Mouse (Mus musculus): ENCODE results near the gene Mthfd1l. TPM values are rescaled to one million over a fixed set of nuclear protein-coding genes. Genes with fewer than 3 reads are reported as not detected.

Gene Mthfd1l
- polyA plus RNA-seq, 1 experiment from 2014 or later: 18.4 TPM

DNA sequence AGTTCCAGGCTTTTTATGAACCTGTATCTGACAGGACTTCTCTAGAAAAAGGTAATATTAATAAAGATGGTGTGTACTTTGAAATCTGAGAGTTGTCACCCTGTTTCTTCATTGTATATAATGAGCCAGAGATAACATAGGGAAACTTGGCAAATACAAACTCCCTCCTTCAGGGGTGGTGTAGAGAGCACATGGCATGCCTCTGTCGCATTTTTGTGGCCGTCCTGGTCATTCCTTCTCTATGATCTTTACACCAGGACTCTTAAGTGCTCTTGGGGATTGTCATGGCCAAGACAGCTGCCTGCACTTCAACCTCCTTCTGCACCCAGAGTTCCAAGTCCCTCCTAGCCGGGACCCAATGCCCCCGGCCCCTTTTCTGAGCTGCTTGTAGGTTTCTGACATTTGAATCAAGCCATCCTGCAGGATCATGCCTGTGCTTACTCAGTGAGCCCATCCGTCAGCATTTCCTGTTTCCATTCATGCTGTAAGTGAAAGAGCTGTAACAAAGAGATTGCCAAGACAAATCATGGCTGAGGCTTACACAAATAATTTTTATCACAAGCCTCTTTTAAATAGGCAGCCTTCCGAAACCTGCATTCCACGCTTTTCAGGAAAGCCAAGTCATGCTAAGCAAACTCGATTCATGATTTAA is 106.2 kb downstream of the Mthfd1l start:
- DNase-seq (ENCODE audit: low spot score): peak; percentile 32

DNA sequence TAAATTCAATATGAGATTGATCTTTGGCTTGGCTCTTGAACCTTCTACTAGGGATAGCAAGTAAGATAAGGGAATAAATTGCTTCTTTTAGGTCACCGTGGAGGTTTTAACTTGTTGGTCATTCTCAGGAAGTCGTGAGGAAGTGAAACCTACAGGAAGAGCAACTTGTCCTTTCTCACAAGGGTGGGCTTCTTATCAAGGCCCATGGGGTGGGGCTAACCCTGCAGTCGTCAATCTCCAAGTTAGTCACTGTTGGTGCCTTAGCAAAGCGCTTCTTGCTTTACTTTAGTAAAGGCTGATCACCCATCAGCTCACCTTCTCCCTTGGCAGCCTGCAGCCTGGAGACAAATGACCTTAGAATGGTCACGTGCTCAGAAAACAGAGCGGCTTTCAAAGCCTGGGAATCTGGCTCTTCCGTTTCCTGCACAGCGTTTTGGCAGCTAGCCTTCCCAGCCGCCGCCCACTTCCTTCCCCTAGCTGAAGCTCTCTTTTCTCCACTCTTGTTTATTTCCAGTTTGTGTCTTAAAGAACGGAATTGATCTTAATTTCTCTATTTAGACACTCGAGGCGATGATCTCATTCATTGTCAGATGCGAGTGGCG is 106.8 kb downstream of the Mthfd1l start:
- DNase-seq (ENCODE audit: low spot score): peak; percentile 42

DNA sequence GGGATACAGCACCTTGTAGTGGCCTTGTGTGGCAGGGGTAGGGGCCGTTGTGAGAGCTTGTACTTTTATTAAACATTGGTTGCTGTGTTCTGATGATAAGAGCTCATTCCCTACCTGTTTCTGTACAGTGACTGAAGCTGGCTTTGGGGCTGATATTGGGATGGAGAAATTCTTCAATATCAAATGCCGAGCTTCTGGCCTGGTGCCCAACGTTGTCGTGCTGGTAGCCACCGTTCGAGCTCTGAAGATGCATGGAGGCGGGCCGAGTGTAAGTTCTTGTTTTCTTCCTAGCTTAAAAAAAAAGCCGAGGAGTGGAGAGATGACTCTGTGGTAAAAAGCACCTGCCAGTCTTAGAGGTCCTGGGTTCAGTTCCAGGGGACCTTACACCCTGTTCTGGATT is 110.7 kb downstream of the Mthfd1l start:
- DNase-seq (ENCODE audit: low spot score): no peak

DNA sequence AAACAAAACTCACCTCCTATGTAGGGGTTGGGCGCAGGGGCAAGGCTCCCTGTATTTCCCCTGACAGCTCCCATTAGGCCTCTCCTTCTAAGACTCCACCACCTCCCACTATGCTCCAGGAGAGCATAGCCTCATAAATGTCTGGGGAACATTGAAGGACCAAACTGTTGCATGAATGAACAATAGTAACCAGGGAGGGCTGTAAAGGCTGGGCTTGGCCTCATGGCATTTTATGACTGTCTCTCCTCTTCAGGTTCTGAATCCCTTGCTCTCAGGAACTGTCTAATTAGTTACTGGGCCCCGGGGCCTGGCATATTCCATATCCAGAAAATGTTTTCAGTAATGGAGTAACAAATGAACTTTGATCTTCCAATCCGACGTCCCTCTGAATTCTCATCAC is 112.0 kb downstream of the Mthfd1l start:
- no peak for DNase-seq (ENCODE audit: low spot score)

DNA sequence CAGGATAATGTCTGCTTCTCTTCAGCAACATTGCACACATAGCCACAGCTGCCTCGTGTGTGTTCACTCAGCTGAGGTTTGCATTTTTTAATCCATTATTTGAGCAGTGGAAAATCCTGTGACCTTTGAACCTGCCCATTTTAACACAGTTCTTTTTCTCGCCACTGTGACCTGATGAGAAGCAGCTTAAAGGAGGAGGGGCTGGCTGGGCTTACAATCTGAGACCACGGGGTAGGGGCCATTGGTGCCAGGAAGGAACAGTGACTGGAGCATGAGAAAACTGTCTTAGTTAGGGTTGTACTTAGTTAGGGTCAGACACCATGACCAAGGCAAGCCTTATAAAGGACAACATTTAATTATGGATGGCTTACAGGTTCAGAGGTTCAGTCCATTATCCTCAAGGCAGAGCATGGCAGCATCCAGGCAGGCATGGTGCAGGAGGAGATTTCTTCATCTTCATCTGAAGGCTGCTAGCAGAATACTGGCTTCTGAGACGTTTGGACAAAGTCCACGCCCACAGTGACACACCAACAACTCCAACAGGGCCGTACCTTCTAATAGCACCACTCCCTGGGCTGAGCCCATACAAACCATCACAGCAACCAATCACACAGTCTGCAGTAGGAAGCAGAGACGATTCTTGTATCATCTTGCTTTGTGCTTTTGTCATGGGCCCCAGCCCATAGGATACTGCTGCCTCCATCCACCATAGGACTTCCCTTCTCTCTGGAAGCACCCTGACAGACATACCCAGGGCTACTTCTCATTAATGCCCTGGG is 112.6 kb downstream of the Mthfd1l start:
- no peak for DNase-seq (ENCODE audit: low spot score)

DNA sequence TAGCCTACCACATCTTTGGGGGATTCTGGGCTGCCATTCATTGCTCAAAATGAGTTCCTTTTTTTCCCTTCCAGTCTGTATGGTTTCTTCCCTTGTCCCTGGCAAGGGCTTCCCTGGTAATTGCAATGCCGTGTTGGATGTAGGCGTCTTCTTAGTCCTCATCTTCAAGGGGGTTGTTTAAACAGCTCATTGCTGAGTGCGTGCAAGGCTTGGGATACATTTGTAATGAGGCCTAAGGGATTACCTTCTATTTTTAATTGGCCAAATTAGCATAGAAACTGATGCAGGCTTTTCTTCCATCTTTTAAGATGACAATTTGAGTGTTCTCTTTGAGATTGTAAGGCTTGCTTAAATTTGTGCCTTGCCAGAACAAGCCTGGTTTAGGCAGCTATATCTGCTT is 114.6 kb downstream of the Mthfd1l start:
- no peak for DNase-seq (ENCODE audit: low spot score)

DNA sequence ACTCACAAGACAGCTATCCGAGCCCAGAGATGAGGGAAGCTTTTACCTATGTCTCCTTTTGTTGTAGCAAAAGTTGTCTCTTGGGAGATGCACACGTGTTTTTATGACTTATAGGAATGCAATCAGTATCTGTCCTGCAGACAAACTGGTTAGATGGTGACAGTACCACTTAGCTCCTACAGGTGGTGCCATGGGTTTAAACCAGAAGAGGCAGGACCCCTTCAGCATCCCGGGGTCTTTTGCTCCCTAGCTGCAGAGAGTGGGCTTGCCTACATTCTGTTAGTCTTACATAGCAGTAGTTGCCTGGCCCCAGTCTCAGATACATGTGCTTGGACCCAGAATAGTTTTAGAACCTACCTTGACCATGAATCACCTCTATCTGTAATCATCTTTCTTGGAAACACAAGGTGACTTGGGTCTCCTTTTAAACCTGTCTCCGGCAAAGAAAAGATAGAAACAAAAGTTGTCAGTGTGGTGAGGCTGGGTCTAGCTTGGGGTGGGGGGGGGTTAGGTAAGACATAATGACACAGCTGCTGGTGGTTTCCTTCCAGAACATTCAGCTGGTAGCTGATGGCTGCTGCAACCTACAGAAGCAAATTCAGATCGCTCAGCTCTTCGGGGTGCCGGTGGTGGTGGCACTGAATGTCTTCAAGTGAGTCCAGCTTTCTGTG is 116.0 kb downstream of the Mthfd1l start:
- DNase-seq (ENCODE audit: low spot score): peak; percentile 70

DNA sequence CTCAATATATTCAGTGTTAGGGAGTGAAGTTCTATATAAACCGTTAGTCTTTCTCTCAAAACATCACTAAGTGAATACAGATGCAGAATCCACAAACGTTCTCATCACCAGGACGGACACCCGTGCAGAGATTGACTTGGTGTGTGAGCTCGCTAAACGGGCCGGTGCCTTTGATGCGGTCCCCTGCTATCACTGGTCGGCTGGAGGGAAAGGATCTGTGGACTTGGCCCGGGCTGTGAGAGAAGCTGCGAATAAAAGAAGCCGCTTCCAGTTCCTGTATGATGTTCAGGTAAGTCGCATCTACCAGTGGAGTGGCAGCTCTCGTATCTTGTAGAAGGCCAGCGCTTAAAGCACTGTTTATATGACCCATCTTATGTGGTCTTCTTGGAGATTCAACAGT is 117.0 kb downstream of the Mthfd1l start:
- no peak for DNase-seq (ENCODE audit: low spot score)

DNA sequence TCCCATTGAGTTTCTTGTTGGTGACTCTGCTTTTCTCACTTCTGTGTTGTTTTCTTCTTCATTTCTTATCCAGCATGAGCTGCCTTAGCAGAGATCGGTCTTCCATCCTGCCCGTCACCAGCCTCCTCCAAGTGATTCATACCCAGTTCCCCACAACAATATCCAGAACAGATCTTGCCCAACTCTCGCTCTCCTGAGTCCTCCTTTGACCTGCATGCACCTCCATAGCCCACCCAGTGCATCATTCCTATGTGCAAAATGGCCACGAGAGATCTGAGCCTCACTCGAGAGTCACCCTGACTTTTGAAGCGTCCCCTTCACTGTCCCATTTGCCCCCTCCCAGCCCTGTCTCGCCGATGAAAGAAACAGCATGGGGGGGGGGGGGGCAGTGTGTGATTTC is 120.1 kb downstream of the Mthfd1l start:
- DNase-seq (ENCODE audit: low spot score): no peak

DNA sequence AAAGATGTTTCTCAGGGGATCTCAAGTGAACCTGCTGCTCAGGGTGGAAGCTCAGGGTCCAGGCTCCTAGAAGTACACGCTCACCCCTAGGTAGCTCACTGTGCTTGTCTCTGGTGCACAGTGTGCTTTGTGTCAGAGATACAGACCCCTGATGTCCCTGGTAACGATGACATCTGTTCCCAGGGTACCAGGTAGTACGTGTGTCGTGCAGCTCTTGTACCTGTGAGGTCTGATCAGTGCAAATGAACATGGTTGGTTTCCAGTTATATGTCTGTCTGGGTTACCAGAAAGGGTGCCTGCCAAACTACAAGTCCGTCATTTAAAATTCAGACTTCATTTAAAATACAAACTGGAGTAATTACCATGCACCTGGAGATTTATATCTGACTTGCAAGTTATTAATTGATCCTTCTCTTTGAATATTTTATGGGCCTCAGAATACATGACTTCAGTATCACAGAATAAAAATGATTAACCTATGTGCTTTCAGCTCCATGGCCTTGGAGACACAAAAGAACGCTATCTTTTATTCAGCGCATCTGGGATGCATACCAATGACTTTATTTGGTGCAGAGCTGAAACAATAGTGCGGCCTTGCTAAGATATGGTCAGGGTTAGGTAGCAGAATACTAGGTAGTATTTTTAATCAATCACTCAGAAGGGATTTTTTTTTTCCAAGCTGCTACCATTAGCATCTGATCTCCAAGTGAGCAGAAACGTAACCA is 121.3 kb downstream of the Mthfd1l start:
- DNase-seq (ENCODE audit: low spot score): no peak

DNA sequence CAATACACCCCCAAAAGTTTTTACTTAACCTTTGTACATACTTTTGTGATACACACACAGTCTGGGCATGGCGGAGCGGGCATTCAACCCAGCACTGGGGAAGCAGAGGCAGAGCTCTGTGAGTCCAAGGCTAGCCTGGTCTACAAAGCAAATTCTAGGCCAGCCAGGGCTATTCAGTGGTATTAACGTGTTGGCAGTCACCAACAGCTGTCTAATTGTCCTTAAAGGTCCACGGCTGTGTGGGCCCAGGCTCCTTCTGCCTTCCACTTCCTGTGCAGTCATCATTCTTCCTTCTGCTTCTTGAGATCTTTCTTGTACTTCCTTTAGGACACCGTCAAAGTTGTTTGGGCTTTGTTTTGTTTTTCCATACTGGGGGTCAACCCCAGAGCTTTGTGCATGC is 123.2 kb downstream of the Mthfd1l start:
- DNase-seq (ENCODE audit: low spot score): no peak

DNA sequence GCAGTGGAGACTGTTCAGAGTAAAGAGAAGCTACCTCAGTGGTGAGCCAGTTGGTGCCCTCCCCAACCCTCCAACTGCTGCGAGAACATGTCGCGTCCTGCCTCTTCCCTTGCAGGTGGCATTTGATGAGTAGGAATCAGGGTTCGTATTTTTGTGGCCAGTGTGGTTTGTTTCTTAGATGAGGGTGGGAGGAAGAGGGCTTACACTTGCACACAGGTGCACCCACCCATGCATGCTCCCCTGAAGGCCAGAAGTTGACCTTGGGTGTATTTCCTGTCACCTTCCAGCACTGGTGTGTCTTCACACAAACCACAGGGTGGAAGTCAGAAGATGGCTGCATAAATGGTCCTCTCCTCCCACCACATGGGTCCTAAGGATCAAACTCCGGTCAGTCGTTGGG is 127.1 kb downstream of the Mthfd1l start:
- DNase-seq (ENCODE audit: low spot score): peak; percentile 91

DNA sequence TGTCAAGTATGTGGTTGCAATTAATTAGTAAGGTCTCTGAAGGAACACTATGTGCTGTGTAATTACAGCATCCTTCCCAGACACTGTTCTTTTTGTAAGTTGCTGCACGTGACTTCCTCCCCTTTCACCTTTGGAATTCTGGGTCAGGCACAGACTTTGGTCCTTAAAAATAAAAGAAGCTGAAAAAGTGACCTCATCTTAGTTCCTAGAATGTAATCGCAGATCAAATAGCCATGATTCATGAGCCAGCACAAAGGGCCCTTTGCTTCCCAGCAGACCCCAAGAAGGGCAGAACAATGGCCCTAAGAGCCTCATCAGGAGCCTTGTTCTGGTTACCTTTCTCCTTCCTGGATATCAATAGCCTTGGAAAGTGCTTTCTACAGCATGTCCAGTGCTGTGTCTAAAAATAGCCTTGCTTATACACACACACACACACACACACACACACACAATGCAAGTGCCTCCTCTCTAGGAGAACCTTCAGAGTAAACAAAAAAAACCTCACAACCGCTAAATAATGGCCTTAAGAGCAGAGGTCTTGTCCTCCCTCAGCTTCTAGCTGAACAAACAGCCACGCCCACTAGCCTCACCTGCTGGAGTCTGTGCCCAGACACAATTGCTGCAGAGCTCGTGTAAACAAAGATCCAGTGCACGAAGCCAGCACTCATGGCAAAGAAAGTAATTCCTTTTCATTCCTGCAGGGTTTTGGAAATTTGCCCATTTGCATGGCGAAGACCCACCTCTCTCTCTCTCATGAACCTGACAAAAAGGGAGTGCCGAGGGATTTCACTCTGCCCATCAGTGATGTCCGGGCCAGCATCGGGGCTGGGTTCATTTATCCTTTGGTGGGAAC is 133.0 kb downstream of the Mthfd1l start:
- DNase-seq (ENCODE audit: low spot score): no peak

DNA sequence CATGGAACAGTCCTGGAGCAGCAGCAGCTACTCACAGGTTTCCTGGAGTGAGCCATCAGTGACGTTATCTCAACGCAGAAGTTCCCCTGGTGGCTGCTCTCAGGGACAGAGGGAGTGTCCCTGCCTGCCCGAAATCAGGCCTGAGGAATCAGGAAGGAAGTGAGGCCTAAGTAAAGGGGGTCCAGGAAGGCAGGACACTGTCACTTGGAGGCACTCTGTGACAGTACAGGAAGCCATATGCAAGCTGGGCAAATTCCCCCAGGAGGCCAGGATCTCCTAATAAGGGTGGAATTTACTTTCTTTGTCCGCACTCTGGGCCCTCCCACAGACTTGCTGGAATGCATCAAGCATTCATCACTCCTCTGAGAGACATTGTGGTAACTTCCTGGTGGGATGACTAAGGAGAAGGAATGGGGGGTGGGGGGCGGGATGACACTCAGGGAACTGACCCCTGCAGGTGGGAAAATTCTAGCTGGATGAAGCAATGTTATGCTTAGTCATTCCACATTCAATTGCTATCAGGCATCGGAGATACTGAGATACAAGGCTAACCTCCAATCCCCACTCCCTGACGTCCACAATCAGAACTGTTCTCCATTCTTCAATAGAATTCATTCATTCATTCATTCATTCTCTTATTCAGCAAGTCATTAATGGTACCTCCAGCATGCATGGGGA is 134.9 kb downstream of the Mthfd1l start:
- DNase-seq (ENCODE audit: low spot score): no peak

DNA sequence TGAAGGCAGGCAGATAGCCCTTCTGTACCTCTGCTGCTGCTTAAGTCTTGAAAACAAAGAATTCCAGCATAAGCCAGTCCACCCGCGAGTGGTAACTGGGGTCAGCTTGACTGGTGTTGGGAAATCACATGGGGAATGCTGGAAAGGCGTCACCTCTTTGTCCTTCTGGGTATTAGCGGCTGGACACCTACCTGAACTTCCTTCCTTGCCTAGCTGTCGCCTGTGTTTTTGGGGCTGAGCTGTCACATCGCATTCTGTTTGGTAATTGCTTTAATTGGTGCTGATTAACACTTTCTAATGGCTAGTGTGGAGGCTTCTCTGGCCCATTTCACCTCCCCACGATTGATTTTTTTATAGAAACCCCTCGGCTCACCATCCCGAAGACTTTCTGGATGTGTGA is 135.5 kb downstream of the Mthfd1l start:
- no peak for DNase-seq (ENCODE audit: low spot score)

DNA sequence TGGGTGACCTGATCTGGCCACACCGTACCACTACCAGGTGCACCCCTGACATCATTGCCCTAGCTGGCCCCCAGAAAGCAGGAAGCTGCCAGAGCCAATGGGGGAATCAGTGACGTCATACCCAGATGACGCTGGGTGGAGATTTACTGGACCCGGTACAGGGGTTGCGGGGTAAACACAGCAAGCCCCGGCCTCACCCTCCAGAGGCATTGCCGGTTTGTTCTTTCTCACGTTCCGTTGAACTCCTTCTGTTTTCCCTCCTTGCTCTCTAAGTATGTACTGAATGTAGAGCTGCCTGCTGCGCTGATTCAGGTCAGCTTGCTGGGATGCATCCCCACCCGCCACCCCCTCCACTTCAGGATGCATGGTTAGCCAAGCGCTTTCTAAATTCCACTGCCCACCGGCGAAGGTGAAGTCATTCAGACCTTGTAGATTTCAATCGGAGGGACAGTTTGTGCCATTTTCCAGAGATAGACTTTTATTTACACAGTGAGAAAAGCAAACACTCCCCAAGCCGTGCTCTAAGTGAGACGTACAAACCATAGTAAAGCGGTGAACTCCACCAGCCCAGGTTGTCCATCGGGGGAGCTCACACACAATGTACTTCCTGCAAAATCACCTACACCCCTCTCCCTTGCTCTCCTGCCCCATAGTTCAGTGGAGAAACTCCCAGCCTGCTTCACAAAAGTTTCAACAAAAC is 138.3 kb downstream of the Mthfd1l start:
- no peak for DNase-seq (ENCODE audit: low spot score)

DNA sequence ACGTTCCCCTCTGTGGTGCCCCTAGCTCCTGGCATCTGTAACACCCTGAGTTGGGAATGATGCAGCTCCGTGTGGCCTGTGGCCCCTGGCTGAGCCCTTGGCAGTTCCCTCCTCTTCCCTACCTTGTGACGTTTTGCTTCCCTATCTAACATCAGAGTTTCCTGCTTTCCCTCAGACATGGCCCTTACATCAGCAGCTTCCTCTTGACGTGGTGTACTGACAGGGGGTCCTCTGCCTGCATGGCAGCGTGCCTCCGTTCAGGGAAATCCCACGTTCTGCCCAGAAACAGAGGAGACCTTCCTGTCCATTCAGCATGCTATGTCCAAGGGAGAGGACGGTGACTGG is 138.8 kb downstream of the Mthfd1l start:
- DNase-seq (ENCODE audit: low spot score): no peak

DNA sequence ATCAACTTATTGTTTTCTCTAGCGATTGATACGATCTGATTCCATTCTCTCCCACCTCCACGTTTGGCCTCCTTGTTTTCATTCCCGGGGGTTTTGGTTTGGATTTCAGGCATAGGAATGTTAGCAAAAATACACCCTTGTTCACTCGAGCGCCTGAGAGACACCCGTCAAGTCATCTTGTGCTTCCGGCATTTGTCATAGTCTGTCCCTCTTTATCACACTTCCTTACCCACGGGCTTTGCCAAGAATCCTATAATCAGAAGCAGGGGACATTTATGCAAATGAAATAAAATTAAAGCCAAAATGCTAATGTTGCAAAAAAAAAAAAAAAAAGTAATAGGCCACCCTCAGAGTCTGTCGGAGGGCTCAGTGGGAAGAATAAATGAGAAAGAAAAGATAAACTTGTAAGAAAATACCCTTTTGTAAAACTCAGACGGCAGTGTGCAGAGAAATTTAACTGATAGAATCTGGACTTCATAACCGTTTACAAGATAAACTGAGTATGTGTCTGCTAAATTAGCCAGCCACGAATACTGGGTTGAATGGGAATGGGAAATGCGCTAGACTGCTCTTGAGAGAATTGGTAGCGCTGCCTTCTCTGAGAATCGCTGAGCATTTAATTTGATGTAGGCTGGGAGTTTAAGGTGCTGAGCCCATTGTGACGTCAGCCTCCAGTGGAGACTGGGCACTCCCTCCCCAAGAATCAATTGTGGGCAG is 139.9 kb downstream of the Mthfd1l start:
- no peak for DNase-seq (ENCODE audit: low spot score)

DNA sequence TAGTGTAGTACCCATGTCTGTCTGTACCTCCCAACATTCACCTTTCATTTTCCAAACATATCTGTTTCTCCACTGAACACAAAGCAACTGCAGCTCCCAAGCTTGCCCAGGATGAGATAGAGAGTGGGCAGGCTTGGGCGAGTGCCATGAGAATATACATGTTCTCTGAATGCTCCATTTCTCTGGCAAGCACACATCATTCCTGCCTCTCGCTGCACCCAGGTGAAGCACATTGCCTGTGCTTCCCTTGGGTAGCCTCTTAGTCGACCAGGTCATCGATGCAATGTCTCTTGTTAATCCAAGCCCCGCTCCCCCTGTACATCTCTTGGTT is 140.4 kb downstream of the Mthfd1l start:
- no peak for DNase-seq (ENCODE audit: low spot score)
